Mouse (Mus musculus): ENCODE data around the gene Smarcd1. TPM values are rescaled to one million over a fixed set of nuclear protein-coding genes. Genes with fewer than 3 reads are reported as not detected.

Smarcd1 gene
- polyA plus RNA-seq, 1 experiment, result 23.2 TPM

DNA sequence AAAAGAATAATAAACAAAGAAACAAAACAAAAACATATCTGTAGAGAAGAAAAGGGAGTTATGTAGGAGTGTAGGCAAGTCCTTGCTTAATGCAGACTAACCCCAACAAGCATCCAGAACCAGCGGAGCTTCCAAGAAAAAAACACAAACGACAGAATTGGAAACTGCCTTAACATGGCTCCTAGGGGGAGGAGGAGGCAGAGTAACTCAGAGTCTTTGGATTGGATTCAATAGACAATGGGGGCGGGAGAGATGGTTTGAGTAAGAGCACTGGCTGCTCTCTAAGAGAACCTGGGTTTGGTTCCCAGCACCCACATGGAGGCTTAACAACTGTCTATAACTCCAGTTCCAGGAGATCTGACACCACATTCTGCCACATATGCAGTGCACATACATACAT is 29.7 kb downstream of the Smarcd1 start:
- DNase-seq (ENCODE audit: low read depth), result no peak

DNA sequence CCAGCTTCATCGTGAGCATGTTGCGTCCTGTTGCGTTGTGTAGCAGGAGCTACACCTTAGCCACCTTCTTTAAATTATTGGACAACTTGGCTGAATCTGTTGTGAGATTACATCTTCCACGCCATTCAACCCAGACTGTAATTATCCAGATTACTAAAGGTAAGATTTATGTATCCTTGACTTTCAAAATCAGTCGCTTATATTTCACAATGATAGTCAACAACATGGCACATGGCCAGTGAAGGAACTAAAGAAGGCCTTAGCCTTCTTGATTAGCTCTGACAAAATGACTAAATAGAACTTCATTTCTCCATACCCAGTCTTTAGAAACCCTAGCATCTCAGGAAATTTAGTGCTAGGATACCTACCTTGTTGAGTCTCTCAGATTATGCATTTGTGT is 31.3 kb downstream of the Smarcd1 start:
- peak; percentile 89 for DNase-seq (ENCODE audit: low read depth)

DNA sequence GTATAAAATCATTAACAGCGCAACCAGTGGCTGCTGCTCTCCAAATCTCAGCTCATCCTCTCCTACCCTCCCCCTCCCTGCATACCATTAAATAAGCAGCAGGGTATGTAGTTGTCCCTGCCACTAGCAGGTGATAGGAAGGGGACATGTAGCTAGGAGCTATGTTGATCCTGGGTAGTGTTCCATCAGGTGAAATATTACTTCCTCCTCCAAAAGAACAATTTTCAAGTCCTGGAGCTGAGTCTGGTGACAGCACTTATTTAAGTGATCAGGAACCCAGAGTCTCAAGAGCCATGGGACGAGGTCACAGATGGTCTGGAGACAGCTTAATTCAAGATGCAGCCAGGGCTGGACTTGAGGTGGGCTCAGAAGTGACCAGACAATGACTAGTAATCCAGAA is 33.7 kb downstream of the Smarcd1 start:
- DNase-seq (ENCODE audit: low read depth), result no peak

DNA sequence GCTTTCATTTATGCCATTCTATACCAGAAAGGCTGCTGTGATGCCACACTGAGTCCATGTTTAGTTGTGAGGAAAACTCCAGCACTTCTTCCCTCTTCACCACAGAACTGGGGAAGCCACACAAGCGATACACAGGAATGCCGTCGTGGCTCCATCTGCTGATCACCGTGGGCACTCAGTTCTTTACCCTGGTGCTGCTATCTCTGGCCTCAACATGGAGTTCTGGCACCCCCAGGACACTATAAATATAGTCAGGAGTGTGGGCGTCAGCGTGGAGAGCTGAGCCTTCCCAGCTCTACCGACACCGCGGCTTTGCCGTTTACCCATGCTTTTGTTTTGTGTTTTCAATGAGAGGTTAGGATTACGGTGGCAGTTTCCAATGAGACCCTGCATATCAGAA is 34.7 kb downstream of the Smarcd1 start:
- DNase-seq (ENCODE audit: low read depth), result no peak

DNA sequence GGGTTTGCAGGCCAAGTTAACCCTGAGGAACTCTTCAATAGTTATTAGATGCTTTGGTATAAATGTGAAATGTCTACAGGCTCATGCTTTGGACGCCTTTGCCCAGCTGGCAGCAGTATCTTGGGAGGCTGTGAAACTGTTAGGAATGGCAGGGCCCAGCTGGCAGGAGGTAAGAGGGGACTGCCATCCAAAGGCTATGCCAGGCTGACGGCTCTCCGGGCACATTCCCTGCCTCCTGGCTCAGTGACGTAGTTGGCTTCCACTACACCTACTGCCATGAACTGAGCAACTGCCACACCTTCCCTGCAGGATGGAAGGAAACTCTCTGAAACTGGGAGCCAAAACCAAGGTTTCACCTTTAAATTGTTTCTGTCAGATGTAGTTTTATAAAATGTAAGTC is 38.3 kb downstream of the Smarcd1 start:
- no peak for DNase-seq (ENCODE audit: low read depth)

DNA sequence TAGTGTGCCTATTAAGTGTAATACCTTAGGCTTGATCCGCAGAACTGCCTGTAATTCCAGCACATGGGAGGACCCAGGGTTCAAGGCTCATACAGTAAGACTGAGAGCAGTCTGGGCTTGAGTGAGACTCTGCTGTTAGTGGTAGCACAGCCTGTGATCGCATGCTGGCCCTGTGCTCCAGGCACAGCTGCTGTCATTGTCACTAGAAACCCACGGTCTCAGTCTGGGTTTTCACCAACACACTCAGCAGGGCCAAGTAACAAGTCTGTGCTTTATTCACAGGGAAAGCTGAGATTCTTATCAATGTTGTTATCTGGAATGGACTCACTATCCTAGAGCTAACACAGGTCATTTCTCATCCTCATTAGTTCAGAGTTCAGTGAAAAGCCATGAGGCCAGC is 52.3 kb downstream of the Smarcd1 start:
- DNase-seq (ENCODE audit: low read depth), result no peak

Other genes starting within 250 kb of the Smarcd1 start
- gene Nckap5l, start 244.4 kb upstream of the Smarcd1 start, polyA plus RNA-seq (2012; rRNA removed), result 5.0 and 5.7 TPM in 2 replicates
- 6.0 and 6.3 TPM in 2 replicates for gene Bcdin3d, start 227.4 kb upstream of the Smarcd1 start, polyA plus RNA-seq (2012; rRNA removed)
- 19.4 and 23.8 TPM in 2 replicates for gene Faim2, start 174.0 kb upstream of the Smarcd1 start, polyA plus RNA-seq (2012; rRNA removed)
- gene Aqp2, start 123.1 kb upstream of the Smarcd1 start, polyA plus RNA-seq (2012; rRNA removed), result 2.4 and 4.4 TPM in 2 replicates
- gene Aqp5, start 111.3 kb upstream of the Smarcd1 start, polyA plus RNA-seq (2012; rRNA removed), result 3.3 and 4.2 TPM in 2 replicates
- gene Aqp6, start 100.7 kb upstream of the Smarcd1 start, polyA plus RNA-seq (2012; rRNA removed), result 6.4 and 9.1 TPM in 2 replicates
- 4.6 and 5.6 TPM in 2 replicates for gene Racgap1, start 50.5 kb upstream of the Smarcd1 start, polyA plus RNA-seq (2012; rRNA removed)
- 0.18 and 0.41 TPM in 2 replicates for gene Asic1, start 31.8 kb upstream of the Smarcd1 start, polyA plus RNA-seq (2012; rRNA removed)
- not detected in 2 replicates for gene Gm17349, start 3.4 kb downstream of the Smarcd1 start, polyA plus RNA-seq (2012; rRNA removed)
- gene Gpd1, start 15.4 kb downstream of the Smarcd1 start, polyA plus RNA-seq (2012; rRNA removed), result 345 and 504 TPM in 2 replicates
- gene Cox14, start 23.5 kb downstream of the Smarcd1 start, polyA plus RNA-seq (2012; rRNA removed), result 226 and 319 TPM in 2 replicates
- gene Cers5, start 70.8 kb downstream of the Smarcd1 start, polyA plus RNA-seq (2012; rRNA removed), result 53.1 and 59.8 TPM in 2 replicates
- gene Lima1, start 173.3 kb downstream of the Smarcd1 start, polyA plus RNA-seq (2012; rRNA removed), result 28.4 and 33.8 TPM in 2 replicates

Data from gonadal fat pad, adult 2 months (tissue).